Mouse (Mus musculus): Measurements from ENCODE around the gene Fam198a.
A peak's percentile ranks its signal among the peaks of the same experiment; 100 is the strongest.

The Fam198a gene

DNA sequence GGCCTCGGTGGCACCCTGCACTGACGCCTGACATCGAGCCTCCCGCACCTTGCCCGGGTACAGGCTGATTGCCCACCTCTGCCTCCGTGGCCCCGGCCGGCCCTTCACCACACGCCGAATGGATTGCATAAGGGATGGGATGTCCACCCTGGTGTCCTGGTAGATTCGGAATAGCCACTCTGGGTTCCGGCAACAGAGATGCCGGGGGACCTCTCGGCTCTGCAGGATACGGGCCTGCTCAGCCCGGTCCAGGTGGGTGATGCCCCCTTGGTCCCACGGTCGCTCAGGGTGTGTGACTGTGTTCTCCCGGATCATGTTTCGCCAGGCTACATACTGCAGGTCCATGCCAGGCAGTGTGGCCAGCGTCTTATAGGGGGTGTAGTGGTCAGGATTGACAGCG is 31.4 kb downstream of the Fam198a start:
- no peak for DNase-seq (ENCODE audit: low spot score in 2 of 2)

GRCm38 (mm10) chr9:121982665-121983064 is 31.9 kb downstream of the Fam198a start:
- DNase-seq (ENCODE audit: low spot score in 2 of 2), result no peak

DNA sequence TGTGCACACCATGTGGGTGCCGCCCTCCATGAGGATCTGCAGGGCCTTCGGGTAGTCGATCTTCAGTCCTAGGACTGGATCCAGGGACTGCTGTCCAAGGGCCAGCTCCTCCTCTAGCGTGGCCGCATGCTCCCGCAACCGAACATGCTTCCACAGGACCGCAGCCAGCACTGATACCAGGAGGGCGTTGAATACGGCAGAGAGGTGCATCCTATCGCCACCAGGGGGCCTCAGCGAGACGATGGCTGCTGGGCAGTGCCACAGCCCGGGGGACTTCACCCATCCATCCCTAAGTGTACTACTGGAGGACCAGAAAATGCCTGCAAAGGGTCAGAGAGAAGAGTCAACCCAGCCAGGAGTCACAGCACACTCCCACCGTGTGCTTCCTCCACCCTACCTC is 32.7 kb downstream of the Fam198a start:
- peak; percentile 81 to 86 for DNase-seq (ENCODE audit: low spot score in 2 of 2)

DNA sequence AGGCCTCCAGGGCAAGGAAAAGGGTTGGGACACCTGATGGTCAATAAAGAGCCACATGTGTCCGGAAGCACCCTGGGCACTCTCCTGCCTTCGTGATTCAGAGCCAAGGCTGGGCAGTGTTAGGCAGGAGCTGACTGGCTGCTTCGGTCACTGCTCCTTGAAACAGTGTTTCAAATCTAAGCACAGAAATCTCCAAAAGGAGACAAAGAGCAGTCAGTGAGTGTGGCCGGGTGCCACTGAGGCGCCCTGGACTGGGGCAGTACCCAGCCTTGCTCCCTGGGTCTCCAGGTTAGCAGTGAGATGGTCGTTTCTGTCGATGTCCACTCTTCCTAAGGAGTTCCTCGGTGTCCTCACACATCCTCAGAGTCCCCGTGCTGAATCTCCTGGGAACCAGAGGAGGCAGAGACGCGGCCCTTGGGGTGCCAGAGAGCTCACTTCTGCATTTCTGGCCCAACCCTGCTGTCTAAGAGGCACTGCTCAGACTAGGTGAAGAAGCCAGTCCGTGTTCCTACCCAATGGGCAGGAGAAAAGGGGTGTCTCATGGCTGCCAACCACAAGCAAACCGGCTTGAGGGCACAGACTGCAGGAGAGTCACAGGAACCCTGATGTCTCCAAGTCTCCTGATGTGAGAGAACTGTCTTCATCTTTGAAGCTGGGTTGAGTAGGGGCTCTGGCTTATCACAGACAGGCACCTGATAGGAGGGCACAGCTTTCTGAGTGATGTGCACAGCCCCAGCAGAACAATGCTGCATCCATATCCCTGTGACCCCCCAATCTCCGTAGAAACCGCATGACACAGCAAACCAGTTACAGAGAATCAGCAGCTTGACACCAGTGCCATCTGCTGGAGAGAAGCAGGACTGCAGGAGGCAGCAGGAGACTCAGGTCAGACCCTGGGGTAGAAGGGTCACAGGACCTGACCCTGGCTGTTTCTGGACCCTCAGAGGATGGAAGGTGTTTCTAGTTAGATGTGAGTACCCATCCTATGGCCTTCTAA is 34.0 kb downstream of the Fam198a start:
- DNase-seq (ENCODE audit: low spot score in 2 of 2), result peak; percentile 77 to 84

- no peak for DNase-seq (ENCODE audit: low spot score in 2 of 2)
Observed at GRCm38 (mm10) chr9:121988910-121989309, 38.1 kb downstream of the Fam198a start.

- DNase-seq (ENCODE audit: low spot score in 2 of 2), result no peak
Observed at GRCm38 (mm10) chr9:121989536-121989935, 38.7 kb downstream of the Fam198a start.

- DNase-seq (ENCODE audit: low spot score in 2 of 2), result no peak
Observed at GRCm38 (mm10) chr9:121991041-121991440, 40.3 kb downstream of the Fam198a start.

GRCm38 (mm10) chr9:121993047-121993446 is 42.3 kb downstream of the Fam198a start:
- DNase-seq (ENCODE audit: low spot score in 2 of 2), result no peak

- no peak for DNase-seq (ENCODE audit: low spot score in 2 of 2)
Observed at GRCm38 (mm10) chr9:121995077-121995476, 44.3 kb downstream of the Fam198a start.

DNA sequence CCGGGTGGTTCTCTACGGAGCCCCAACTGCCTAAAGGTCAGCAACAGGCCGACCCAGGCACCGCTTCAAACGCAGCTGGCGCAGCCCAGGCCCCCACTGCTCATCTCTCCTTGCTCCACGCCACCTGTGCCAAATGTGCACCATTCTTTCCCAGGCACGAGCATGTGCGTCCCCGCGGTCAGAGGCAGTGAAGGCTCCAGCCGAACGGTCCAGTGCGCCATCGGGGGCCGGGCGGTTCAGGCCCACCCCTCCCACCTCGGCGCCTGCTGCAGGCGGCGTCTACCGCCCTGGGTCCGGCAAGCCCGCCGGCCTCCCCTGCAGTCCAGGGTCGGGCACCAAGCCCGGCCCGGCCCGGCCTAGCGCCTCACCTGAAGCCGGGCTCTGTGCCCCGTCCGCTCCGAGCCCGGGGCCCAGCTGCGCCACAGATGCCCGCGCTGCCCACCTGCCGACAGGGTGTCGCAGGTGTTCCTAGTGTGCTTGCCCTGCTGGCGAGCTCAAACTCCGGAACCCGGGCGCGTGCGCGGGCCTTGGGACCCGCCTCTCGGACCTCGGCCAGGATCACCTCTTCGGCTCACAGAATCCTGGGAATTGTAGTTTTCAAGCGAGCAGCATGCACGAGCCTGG is 44.8 kb downstream of the Fam198a start:
- DNase-seq (ENCODE audit: low spot score in 2 of 2), result peak; percentile 89 to 91

GRCm38 (mm10) chr9:121997010-121997409 is 46.2 kb downstream of the Fam198a start, which contains the start of gene Pomgnt2:
Gene Pomgnt2, minus strand, starts transcription at chr9:121997110.
- DNase-seq (ENCODE audit: low spot score in 2 of 2), result no peak

DNA sequence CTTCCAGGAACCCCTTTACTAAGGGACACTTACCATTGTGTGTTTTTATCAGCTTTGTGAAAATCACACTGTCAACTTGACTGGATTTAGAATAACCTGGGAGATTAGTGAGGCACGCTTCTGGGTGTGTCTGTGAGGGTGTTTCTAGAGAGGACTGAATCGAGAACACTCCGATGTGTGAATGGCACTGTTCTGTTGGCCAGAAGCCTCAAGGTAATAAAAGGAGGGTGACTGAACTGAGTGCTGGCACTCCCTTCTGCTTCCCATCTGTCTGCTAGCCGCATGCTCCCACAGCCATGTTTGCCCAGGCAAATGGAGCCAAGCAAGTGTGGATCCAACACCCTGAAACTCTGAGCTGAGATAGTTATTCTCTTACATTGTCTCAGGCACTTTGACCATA is 47.2 kb downstream of the Fam198a start:
- no peak for DNase-seq (ENCODE audit: low spot score in 2 of 2)

DNA sequence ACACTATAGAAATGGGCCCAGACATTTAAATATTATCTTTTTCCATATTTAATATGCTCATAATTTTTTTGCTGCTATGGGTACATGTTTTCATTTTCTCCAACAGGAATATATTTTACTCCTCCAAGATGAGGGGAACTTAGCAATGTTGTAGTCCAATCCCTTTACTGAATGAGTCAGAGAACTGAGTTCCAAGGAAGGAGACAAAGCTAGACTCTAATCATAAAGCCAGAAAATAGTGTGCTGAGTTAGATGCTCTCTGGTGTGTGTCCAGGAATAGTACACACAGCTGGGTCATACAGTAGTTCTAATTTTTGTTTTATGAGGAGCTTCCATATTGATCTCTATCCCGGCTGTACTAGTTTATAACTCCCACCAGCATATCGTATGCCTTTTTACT is 55.4 kb downstream of the Fam198a start:
- no peak for DNase-seq (ENCODE audit: low spot score in 2 of 2)

- no peak for DNase-seq (ENCODE audit: low spot score in 2 of 2)
Observed at GRCm38 (mm10) chr9:122006609-122007008, 55.8 kb downstream of the Fam198a start.

DNA sequence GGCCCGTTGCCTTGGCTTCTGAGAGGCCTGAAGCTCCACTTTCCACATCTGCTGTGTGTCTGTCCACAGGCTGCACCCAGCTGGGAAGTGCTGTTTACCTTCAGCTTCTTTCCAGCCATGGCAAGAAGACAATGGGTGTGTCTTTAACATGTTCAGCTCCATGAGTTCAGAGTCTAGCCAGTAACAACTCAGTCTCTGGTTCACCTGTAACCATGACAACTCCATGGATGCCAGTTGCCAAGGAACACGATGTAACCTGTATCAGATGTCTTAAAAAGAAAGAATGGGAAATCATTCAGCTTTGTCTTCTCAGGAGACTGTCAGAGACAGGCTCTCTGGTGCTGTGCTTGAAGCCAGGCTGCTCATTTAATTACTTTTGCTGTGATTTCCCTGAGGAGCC is 58.1 kb downstream of the Fam198a start:
- DNase-seq (ENCODE audit: low spot score in 2 of 2), result no peak

GRCm38 (mm10) chr9:122010751-122011150 is 60.0 kb downstream of the Fam198a start:
- no peak for DNase-seq (ENCODE audit: low spot score in 2 of 2)

DNA sequence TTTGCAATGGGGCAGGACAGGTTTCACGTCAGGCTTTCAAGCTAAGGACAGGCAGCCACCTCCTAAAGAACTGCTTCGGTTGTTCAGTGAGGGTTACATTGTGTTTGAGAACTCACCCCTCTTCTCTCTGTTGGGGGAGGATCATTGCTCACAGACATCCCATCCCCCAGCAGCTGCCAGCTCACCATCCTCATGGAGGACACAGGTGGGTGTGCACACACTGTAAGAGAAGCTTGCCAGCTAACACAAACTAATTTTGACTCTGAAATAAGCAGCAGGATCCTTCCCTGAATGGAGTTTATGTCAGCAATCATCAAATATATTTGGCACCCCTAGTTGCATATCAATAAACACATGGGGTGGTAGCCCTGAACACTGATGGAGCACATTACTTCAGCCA is 62.0 kb downstream of the Fam198a start:
- DNase-seq (ENCODE audit: low spot score in 2 of 2), result peak; percentile 50 to 58

DNA sequence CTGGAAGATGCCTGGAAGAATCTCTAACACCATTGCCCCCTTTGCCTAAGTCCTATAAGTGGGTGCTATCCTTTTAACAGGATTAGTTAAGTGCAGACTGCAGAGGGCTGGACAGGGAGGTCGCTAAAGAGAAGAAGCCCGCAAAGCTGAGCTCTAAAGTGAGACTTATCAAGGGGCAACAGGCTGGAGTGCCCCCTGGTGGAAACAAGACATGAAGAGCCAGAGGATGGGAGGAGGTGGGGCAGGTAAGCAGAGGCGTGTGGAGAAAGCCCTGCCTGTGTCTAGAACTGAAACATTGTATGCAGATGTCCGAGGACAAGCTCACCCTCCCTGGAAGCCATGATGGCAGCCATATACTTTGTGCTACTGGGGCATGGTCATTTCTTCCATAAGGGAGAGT is 62.8 kb downstream of the Fam198a start:
- no peak for DNase-seq (ENCODE audit: low spot score in 2 of 2)

DNA sequence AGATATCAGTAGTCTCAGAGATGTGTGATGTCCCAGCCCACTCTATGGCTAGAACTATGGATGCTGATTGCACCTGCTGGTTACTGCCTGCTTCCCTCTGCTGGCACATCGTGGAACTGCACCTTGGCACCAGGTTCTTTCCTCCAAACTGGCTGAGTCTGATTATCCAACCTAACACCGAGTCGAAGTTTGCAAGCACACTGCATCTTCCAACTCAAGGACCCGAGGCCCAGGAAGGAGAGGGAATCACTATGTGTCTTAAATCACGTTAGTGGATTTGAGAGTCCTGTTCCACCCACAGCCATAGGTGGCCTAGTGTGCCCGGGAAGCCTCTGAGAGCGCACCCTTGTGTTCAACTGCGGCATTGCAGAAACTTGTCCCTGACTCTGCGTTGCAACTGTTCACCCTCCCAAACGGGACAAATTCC is 63.5 kb downstream of the Fam198a start:
- DNase-seq (ENCODE audit: low spot score in 2 of 2), result peak; percentile 81 to 83

- no peak for DNase-seq (ENCODE audit: low spot score in 2 of 2)
Observed at GRCm38 (mm10) chr9:122018079-122018478, 67.3 kb downstream of the Fam198a start.

DNA sequence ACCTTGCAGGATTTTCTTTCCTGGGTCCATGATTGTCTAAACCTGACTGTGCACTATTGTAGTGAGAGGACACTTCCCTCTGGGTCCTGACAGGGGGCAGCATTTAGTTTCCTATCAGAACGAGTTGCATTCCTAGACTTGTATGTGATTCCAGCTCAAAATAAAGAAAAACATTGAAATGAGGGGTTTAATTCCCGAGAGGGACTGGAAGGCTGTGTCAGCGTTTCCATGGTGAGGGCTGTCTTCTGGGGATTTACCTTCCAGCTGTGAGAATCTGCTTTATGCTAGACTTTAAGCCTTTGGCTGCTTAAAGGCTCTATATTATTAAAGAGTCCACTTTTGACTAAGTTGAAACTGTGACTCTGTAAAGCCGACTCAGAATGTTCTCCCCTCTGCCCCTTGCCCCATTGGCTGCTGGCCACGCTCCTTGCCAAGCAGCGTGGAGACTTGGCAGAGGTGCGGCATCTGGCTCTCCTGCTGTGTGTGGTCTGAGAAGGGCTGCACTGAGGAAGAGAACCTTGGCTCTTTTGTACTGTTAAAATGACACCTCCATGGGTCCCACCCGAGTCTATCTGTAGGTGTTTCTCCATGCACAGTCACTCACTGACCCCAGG is 68.1 kb downstream of the Fam198a start:
- DNase-seq (ENCODE audit: low spot score in 2 of 2), result peak; percentile 71 to 79

- DNase-seq (ENCODE audit: low spot score in 2 of 2), result no peak
Observed at GRCm38 (mm10) chr9:122020321-122020720, 69.5 kb downstream of the Fam198a start.

Measured in right cerebral cortex, adult 2 months (tissue).